Mouse (Mus musculus) monocyte, adult 5-6 weeks (primary cell): ENCODE measurements around the gene Smdt1. TPM values are rescaled to one million over a fixed set of nuclear protein-coding genes. Genes with fewer than 3 reads are reported as not detected.

Source experiments
- ATAC-seq: fragments of 153-309, 156-312 bp; replicated peaks from 2 replicates; pipeline ENCODE4 v1.8.0; 2017; ENCODE audit warnings: mild to moderate bottlenecking; ENCODE audit not compliant: low TSS enrichment, insufficient number of reproducible peaks, severe bottlenecking, poor library complexity, low FRiP score
- total RNA-seq: library from RNA; stranded (forward); fragments of 200-1000, 200-491, 200-594 nt; gene quantifications from 3 replicates; pipeline ENCODE4 v1.2.3, GENCODE M21; 2017

Smdt1 gene
- total RNA-seq: 57.5 to 129 TPM (median 113 TPM) in 3 replicates

DNA sequence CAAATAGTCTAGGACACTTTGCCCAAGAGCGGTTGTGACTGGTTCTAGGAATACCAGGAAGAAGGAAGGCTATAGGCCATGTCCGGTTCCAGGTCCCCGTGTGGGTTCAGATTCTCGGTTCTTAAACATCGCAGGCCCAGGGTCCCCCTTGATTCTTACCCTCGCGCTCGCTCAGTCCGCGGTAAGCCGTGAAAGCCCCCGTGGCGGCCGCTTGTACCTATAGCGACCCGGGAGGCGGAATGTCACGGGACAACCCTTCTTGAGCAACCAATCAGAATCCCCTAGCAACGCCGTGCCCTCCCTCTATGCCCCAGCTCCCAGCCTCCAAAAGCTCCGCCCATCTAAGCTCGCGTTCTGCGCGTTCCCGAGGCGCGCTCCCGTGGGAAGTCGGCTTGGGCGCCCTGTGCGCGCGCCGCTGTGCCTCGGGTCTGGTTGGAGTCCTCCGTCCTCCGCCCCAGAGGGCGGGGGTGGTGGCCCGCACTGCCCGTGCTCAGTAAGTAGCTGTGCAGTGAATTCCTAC lies at the start of gene Smdt1, which contains the start of the genes Naga and Pheta2:
Gene Smdt1, plus strand, starts transcription at position 367 of the 520 bp plus-strand sequence.
Gene Naga, minus strand, starts transcription at position 333 of the 520 bp plus-strand sequence.
Gene Pheta2, plus strand, starts transcription at position 350 of the 520 bp plus-strand sequence.
- ATAC-seq: peak; percentile 59

- ATAC-seq: no peak
Measured at GRCm38 (mm10) chr15:82290252-82290651, 48.5 kb upstream of the Smdt1 start.

DNA sequence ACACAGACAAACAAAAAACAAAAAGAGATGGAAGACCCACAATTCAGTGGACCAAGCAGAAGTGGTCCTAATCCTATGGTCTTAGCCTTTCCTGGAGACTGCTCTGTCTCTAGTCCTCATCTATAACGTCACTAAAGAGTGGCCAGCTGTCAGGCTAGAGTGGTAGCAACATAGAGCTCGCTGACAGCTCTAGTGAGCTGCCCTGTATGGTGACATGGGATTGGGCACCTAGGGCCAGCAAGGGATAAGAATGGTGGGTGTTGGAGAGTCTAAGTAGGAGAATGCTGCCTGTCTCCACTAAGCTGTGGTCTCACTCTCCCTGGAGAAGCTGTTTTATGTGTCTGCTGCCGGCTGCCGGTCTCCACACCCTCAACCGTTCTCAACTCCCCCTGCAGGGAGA lies 45.9 kb upstream of the Smdt1 start:
- no peak for ATAC-seq

DNA sequence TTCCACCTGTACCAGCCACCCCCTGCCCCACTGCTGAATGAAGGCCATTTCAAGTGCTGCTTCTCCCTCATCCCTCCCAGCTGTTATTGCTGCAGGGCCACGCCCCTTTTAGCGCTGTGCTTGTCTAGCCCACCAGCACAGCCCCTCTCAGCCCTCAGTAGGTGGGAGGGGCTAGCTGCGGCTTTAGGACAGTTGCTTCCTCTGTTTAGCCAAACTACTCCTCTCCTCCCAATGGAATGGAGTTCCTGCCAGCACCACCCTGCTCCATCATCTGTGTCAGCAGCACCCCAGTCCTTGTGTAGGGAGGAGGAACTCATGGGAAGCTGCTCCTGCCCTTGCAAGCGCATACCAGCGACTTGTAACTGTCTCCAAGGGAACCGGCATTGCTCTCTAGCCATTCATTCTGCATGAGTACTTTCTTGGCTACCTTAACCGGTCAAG lies 45.5 kb upstream of the Smdt1 start:
- ATAC-seq: no peak

DNA sequence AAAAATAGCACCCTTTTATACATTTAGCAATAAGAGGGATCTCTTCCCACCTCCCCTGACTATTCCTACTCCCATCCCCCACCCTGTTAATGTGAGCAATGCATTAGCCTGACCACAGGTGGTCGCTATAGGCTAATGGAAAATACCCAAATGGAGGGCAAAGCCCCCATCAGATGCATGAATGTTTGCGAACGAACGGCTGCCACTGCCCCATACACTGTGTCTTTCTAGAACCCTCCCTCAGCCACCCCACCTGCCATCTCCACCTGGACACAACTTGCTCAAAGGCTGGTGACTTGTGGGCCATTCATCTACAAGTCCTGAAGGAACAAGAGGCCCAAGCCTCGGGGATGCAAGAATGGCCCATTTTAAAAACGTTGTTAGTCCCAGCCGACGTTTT lies 44.7 kb upstream of the Smdt1 start:
- ATAC-seq: no peak

DNA sequence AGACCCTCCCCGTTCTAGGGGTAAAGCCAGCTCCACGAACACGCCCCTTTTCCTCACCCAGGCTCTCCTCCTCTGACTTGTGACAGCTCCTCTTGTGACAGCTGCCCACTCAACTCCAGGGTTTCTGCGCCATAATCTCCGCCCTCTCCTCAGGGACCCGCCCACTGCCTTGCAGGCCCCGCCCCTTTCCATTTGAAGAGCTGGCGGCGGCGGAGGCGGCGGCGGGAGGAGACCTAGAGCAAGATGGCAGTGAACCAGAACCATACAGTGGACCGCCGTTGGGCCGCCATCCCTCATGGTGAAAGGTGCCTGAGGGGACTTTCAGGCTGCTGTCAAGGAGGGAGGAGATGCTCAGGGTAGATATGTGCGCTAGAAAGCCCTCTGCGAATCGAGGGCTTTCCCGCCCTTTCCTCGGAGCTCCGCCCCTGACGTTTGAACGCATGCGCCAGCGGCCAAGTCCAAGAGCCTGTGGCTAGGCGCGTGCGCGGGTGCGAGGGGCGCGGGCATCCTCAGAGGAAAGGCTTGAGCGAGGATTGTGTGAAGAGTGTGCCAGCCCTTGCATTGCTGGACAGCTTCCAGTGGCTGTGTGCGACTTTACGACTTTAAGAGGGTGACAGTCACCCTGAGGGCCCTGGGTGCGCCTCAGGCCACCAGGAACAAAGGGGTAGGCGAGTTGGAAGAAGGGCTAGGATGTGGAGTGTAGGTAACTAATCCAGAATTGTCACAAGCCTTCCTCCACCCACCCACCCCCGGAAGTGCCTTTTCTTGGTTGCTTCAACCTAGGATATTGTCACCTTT lies 39.8 kb upstream of the Smdt1 start, which contains the start of gene Wbp2nl:
Gene Wbp2nl, plus strand, starts transcription at position 191 of the 798 bp plus-strand sequence.
- ATAC-seq: no peak

- ATAC-seq: no peak
Measured at GRCm38 (mm10) chr15:82307107-82307506, 31.7 kb upstream of the Smdt1 start.

GRCm38 (mm10) chr15:82308416-82308815 lies 30.3 kb upstream of the Smdt1 start:
- ATAC-seq: no peak

DNA sequence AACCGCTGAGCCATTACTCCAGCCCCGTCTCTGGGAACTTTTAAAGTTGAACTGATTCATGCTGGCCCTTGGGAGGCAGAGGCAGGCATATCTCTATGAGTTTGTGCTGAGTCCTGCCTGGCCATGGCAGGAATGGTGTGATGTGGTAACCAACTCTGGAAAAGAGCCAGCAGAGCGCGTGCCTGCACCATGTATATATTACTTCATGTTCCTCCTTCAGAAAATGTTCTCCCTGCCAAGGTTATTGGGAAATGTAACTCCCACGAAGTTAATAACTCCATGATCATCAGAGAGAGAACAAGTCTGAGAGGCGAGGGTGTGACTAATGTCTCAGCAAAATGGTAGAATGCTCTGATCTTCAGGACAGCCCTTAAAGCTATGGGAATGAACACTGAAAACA lies 20.9 kb upstream of the Smdt1 start:
- no peak for ATAC-seq

- no peak for ATAC-seq
Measured at GRCm38 (mm10) chr15:82319613-82320012, 19.1 kb upstream of the Smdt1 start.

GRCm38 (mm10) chr15:82322195-82322594 lies 16.6 kb upstream of the Smdt1 start:
- no peak for ATAC-seq

- ATAC-seq: peak; percentile 71
Measured at GRCm38 (mm10) chr15:82325382-82325781, 13.4 kb upstream of the Smdt1 start.

DNA sequence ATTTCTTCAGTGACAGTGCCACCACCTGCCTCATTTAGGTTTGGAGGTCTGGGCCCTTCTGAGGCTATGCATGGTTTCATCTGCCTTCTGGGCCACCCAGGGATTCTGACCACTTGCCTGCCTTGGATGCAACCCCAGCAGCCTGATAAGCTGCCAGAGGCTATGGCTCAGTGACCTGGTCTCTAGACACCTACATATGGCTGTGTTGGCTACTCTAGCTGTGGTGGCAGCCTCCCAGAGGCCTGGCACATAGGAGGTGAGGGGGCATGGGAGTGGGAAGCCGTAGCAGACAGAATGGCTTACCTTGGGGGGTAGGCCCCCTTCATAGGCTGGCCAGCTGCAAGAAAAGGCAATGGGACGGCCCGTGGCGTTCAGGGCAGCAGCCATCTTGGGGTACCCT lies 3.6 kb upstream of the Smdt1 start:
- ATAC-seq: no peak

DNA sequence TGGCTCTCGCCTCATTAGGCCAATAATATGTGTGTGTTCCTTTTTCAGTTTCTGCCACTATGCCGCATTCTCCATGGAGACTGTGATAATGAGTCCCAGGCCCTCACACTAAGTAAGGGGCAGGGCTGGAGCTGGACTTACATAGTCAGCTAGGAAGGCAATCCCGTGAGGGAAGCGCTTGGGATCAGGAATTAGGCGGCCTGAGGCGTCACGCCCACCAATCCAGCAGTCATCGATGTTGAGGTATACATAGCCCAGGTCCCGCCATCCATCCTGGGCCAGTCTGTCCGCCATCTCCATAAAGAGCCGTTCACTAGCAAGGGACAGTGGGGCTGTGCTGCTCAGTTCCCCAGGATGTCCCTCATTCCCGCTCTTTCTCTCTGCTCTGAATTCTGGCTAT lies 2.1 kb upstream of the Smdt1 start:
- no peak for ATAC-seq

GRCm38 (mm10) chr15:82337875-82338274 lies 884 bp upstream of the Smdt1 start:
- no peak; the same call in 1 of the 2 replicates for ATAC-seq

GRCm38 (mm10) chr15:82339150-82339549 lies 391 bp downstream of the Smdt1 start:
- ATAC-seq: no peak

GRCm38 (mm10) chr15:82339634-82340254 lies 985 bp downstream of the Smdt1 start:
- peak; percentile 19 for ATAC-seq

GRCm38 (mm10) chr15:82340414-82341035 lies 1.8 kb downstream of the Smdt1 start:
- no peak for ATAC-seq

DNA sequence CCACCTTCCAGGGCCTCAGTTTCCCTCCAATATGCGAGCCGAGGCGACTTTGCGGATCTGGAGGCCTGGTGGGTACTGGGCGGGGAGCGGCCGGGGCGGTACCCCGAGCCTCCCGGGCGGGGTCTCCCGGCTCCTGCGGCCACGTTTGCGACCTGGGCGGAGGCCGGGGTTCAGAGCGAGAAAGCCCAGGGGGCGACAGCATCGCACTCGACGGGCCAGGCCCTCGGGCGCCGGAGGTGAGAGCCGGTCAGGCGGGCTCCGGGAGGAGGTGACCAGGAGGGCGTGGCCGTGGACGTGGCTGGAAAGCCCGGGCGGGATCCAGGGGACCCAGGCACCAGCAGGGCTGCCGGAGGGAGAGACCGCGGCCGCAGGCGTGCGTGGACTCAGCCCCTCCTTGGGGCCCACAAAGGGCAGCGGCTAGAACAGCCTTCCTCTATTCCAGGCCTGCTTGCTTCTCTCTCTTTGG lies 2.3 kb downstream of the Smdt1 start:
- ATAC-seq: peak; percentile 7; the same call in 1 of the 2 replicates
